Mouse (Mus musculus): ENCODE measurements around the gene Fam181b. TPM values are rescaled to one million over a fixed set of nuclear protein-coding genes. Genes with fewer than 3 reads are reported as not detected.

The Fam181b gene
- 10 to 100 TPM; 24.7 to 26.0 TPM for total RNA-seq (2021)
- long read RNA-seq, experiment 1, transcript Fam181b-201 (1 exons, 2,003 nt): major isoform, 71 of 71 reads
- long read RNA-seq, experiment 1, partial matches to known transcripts: 0 of 71 reads
- long read RNA-seq, experiment 1, other reads (novel, unspliced or antisense): 0 of 71 reads
- long read RNA-seq, experiment 2, transcript Fam181b-201 (1 exons, 2,003 nt): major isoform, 55 of 55 reads
- long read RNA-seq, experiment 2, partial matches to known transcripts: 0 of 55 reads
- long read RNA-seq, experiment 2, other reads (novel, unspliced or antisense): 0 of 55 reads

- peak; percentile 52 to 57 for DNase-seq (ENCODE audit: low spot score in 2 of 2)
These were observed at the start of gene Fam181b for GRCm38 (mm10) chr7:93079785-93080730. Gene Fam181b (plus strand): TSS chr7:93079865.

GRCm38 (mm10) chr7:93037763-93038471 is 41.7 kb upstream of the Fam181b start:
- no peak for DNase-seq (ENCODE audit: low spot score in 2 of 2)

- no peak for DNase-seq (ENCODE audit: low spot score in 2 of 2)
These were observed 41.2 kb upstream of the Fam181b start for GRCm38 (mm10) chr7:93038472-93038828.

- DNase-seq (ENCODE audit: low spot score in 2 of 2): no peak
These were observed 40.1 kb upstream of the Fam181b start for GRCm38 (mm10) chr7:93039542-93039941.

- no peak for DNase-seq (ENCODE audit: low spot score in 2 of 2)
These were observed 35.3 kb upstream of the Fam181b start for GRCm38 (mm10) chr7:93044359-93044758.

GRCm38 (mm10) chr7:93044788-93045187 is 34.9 kb upstream of the Fam181b start:
- DNase-seq (ENCODE audit: low spot score in 2 of 2): no peak

- DNase-seq (ENCODE audit: low spot score in 2 of 2): no peak
These were observed 18.8 kb upstream of the Fam181b start for GRCm38 (mm10) chr7:93060831-93061230.

GRCm38 (mm10) chr7:93061747-93062146 is 17.9 kb upstream of the Fam181b start:
- no peak for DNase-seq (ENCODE audit: low spot score in 2 of 2)

GRCm38 (mm10) chr7:93062189-93062588 is 17.5 kb upstream of the Fam181b start:
- no peak for DNase-seq (ENCODE audit: low spot score in 2 of 2)

- no peak for DNase-seq (ENCODE audit: low spot score in 2 of 2)
These were observed 12.1 kb upstream of the Fam181b start for GRCm38 (mm10) chr7:93067464-93068015.

GRCm38 (mm10) chr7:93076435-93076960 is 3.2 kb upstream of the Fam181b start:
- no peak for DNase-seq (ENCODE audit: low spot score in 2 of 2)

- no peak for DNase-seq (ENCODE audit: low spot score in 2 of 2)
These were observed 263 bp upstream of the Fam181b start for GRCm38 (mm10) chr7:93079420-93079784.

GRCm38 (mm10) chr7:93080731-93081430 is 1.2 kb downstream of the Fam181b start:
- no peak for DNase-seq (ENCODE audit: low spot score in 2 of 2)

- DNase-seq (ENCODE audit: low spot score in 2 of 2): peak; percentile 51 to 55
These were observed 13.8 kb downstream of the Fam181b start for GRCm38 (mm10) chr7:93093371-93094058.

- peak; percentile 47 to 50 for DNase-seq (ENCODE audit: low spot score in 2 of 2)
These were observed 15.8 kb downstream of the Fam181b start for GRCm38 (mm10) chr7:93095511-93095910.

GRCm38 (mm10) chr7:93104776-93105340 is 25.2 kb downstream of the Fam181b start:
- no peak for DNase-seq (ENCODE audit: low spot score in 2 of 2)

GRCm38 (mm10) chr7:93110370-93110965 is 30.8 kb downstream of the Fam181b start:
- no peak for DNase-seq (ENCODE audit: low spot score in 2 of 2)

GRCm38 (mm10) chr7:93111056-93111455 is 31.4 kb downstream of the Fam181b start:
- DNase-seq (ENCODE audit: low spot score in 2 of 2): no peak

GRCm38 (mm10) chr7:93117561-93117960 is 37.9 kb downstream of the Fam181b start:
- no peak for DNase-seq (ENCODE audit: low spot score in 2 of 2)

Measured in left cerebral cortex, adult 18-20 months (tissue).